Mouse (Mus musculus) cerebellum, postnatal 10 days (tissue): ENCODE measurements at regions not wholly inside any gene's neighbourhood (a gene's known extent, or its start where the extent isn't known, plus 50 kb on each side); places are given as distances from the start of the nearest gene placed in this dataset.
A peak's percentile ranks its signal among the peaks of the same experiment; 100 is the strongest.

ENCODE experiments used
- DNase-seq, 2 experiments: peaks; one replicate each; pipeline ENCODE4 v3.0.0; 2021; ENCODE audit warnings: mixed read lengths in 2 of 2

DNA sequence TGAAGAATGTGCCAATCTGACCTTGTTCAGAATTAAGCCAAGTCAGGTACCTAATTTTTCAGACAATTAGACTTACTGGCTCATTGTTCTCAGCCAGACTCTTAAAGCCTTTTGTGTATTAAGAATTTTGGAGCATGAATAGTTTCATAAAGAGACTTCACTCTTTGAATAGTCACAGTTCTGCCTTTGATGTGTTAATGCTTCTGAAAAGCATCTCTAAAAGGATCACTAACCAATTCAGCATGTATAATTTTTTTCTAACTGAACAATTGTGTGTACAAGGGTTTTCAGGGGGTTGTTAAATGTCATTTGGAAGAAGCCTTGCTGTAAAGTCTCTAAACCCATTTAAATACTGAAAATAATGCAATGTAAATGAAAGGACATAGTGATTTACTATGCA, 1105.4 kb upstream of the Tmeff2 start:
- no peak for DNase-seq

DNA sequence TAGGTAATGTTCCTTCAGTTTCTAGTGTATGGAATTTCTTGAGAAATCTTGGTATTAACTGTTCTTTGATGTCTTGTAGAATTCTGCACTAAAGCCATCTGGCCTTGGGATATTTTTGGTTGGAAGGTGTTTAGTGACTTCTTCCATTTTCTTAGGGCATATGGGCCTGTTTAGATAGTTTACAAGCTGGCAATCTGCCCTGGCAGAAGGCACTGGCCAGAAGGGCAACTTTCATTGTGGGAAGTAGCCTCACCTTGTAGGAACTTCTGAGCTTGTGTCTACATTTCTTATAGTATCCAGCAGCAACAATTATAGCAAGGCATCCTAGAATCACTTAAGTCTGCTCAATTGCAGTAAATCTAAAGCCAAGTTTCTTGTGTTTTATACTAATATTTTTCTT, 1091.1 kb upstream of the Tmeff2 start:
- DNase-seq, result peak; percentile 67 to 72
